Mouse (Mus musculus) midbrain, embryonic 11.5 days (tissue): ENCODE data around the gene Hdc. TPM values are rescaled to one million over a fixed set of nuclear protein-coding genes. Genes with fewer than 3 reads are reported as not detected.
A peak's percentile ranks its signal among the peaks of the same experiment; 100 is the strongest.

Experiments
- ATAC-seq: fragments of 200-750 bp; cut with Nextera tagmentation; 2 replicates; pipeline ENCODE4 v1.8.0; 2017; ENCODE audit warnings: moderate TSS enrichment, moderate library complexity; ENCODE audit not compliant: low FRiP score
- DNase-seq: peaks from one replicate; pipeline ENCODE4 v3.0.0; 2015; ENCODE audit warnings: low spot score; ENCODE audit errors: missing footprints
- H3K27ac ChIP-seq: fragments of 300-500 bp; sonication (generic); 2 replicates; pipeline ENCODE4 v1.5.1; 2014; ENCODE audit warnings: low read depth, low read length
- H3K27me3 ChIP-seq: fragments of 300-500 bp; sonication (generic); 2 replicates; pipeline ENCODE4 v1.6.1; 2014; ENCODE audit warnings: mild to moderate bottlenecking, low read length, moderate library complexity, mixed read lengths; ENCODE audit not compliant: control insufficient read depth, insufficient read depth
- H3K36me3 ChIP-seq: fragments of 300-500 bp; sonication (generic); 2 replicates; pipeline ENCODE4 v1.6.1; 2014; ENCODE audit warnings: mild to moderate bottlenecking, low read length, moderate library complexity, mixed read lengths; ENCODE audit not compliant: control insufficient read depth, insufficient read depth
- H3K4me1 ChIP-seq: fragments of 300-500 bp; sonication (generic); 2 replicates; pipeline ENCODE4 v1.6.1; 2014; ENCODE audit warnings: low read length; ENCODE audit not compliant: control insufficient read depth, insufficient read depth
- H3K4me2 ChIP-seq: fragments of 300-500 bp; sonication (generic); 2 replicates; pipeline ENCODE4 v1.6.1; 2014; ENCODE audit warnings: mild to moderate bottlenecking, moderate library complexity
- H3K4me3 ChIP-seq: fragments of 300-500 bp; sonication (generic); 2 replicates; pipeline ENCODE4 v1.5.1; 2014; ENCODE audit warnings: low read depth, low read length
- H3K9ac ChIP-seq: fragments of 300-500 bp; sonication (generic); 2 replicates; pipeline ENCODE4 v1.6.1; 2014; ENCODE audit warnings: low read length
- H3K9me3 ChIP-seq: fragments of 300-500 bp; sonication (generic); 2 replicates; pipeline ENCODE4 v1.6.1; 2016; ENCODE audit warnings: low read length; ENCODE audit not compliant: control insufficient read depth
- WGBS: fragments of 180-500 bp; shearing (Covaris S2); extraction: QIAGEN DNeasy Blood & Tissue Kit; methylation state at CpG from one replicate; pipeline ENCODE4 v1.1.7; 2014; 5-methylcytosine and 5-hydroxymethylcytosine counted together
- polyA plus RNA-seq: library from polyadenylated mRNA; unstranded; fragments of >200 nt; fragmentation: Nextera tagmentation; extraction: Ambion mirVana; gene quantifications from 2 replicates; pipeline ENCODE4 v1.2.1, GENCODE M21; 2014

Hdc gene
- polyA plus RNA-seq, 1 experiment from 2014 or later: 0.42 TPM

DNA sequence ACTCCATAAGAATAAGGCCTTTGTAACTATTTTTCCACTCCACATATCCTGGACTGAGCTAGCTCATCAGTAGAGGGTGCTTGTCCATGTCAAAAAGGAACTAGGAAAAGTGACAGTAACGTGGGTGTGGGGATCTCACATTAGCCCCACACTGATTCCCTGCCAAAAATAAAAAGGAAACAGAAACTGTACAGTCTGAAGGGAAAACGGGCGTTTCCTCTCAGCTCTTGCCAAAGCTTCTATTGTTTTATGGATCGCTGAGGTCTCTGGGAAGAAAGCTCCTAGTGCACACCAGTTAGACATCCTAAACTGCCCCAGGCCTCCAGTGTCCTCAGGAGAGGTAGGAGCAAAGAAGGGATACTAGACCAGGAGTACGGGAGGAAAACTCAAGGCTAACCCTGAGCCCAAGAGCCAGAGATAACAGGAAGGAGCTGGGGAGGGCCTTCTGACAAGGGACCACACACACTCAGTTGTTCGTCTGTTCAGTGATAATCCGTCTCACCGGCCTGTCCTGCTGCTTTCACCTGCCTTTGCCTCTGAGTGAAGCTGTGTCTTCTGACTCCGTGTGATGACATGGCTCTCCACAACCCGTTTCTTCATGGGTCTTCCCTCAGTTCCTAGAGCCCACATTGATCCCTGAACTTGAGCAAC lies 11.4 kb downstream of the Hdc start:
- 82% methylated on average over 10 of the region's 10 CpGs for WGBS
- H3K4me1 ChIP-seq: no peaks in the 10 kb centered on the region
- no peak overlapping the region for H3K4me3 ChIP-seq
- H3K9me3 ChIP-seq: no peaks in the 10 kb centered on the region
- ATAC-seq: no peak
- H3K27ac ChIP-seq: no peak overlapping the region
- H3K27me3 ChIP-seq: no peaks in the 10 kb centered on the region
- no peaks in the 10 kb centered on the region for H3K36me3 ChIP-seq
- no peak overlapping the region for H3K9ac ChIP-seq
- no peak overlapping the region for H3K4me2 ChIP-seq
- no peak for DNase-seq

DNA sequence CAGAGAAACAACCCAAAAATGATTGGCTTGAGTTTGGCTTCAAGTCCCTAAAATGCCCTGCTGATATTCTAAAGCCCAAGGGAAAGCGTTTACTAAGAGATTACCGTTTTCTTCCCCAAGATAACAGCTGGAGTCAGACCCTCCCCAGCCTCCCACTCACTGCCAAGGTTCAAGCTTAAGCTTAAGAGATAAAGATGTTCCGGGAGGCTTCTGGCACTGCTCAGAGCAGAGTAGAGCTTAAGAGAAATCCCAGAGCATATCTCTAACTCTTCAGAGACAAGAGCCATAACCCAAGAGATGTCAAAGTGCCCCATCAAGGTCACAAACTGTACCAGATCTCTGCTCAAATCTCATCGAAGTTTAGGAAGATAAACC lies 12.4 kb downstream of the Hdc start:
- no peak overlapping the region for H3K4me2 ChIP-seq
- no peak overlapping the region for H3K9ac ChIP-seq
- H3K27ac ChIP-seq: no peak overlapping the region
- H3K4me1 ChIP-seq: no peaks in the 10 kb centered on the region
- 70% methylated on average over 4 of the region's 4 CpGs for WGBS
- DNase-seq (no peak), ATAC-seq (no peak)
- H3K9me3 ChIP-seq: no peaks in the 10 kb centered on the region
- H3K27me3 ChIP-seq: no peaks in the 10 kb centered on the region
- no peaks in the 10 kb centered on the region for H3K36me3 ChIP-seq
- no peak overlapping the region for H3K4me3 ChIP-seq

DNA sequence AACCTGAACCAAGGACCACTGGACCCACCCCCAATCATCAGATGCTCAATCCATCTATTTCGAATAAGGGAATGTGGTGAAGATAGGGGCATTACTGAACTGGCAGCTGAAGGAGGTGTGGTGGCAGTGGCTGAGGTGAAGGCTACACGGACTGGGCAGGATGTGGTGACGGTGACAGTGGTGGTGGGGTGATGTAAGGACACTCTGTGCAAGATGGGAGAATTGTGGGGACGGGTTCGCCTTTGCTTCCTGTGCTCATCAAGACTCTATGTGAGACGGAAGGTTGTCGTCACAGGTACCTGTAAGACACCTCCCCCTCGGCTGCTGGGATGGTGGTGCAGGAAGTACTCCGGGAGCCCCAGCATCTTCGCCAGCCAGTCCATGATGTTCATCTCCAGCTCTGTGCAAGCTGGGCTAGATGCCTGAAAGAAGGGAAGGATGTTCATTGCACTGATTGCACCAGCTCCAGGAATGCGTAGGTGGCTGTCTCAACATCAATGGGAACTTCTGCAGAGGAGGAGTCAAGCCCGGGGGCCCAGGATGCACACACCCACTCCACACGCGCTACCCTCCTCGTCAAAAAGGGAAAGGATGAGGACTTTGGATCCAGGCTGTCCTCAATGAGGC lies 12.9 kb downstream of the Hdc start:
- 90% methylated on average over 15 of the region's 15 CpGs for WGBS

DNA sequence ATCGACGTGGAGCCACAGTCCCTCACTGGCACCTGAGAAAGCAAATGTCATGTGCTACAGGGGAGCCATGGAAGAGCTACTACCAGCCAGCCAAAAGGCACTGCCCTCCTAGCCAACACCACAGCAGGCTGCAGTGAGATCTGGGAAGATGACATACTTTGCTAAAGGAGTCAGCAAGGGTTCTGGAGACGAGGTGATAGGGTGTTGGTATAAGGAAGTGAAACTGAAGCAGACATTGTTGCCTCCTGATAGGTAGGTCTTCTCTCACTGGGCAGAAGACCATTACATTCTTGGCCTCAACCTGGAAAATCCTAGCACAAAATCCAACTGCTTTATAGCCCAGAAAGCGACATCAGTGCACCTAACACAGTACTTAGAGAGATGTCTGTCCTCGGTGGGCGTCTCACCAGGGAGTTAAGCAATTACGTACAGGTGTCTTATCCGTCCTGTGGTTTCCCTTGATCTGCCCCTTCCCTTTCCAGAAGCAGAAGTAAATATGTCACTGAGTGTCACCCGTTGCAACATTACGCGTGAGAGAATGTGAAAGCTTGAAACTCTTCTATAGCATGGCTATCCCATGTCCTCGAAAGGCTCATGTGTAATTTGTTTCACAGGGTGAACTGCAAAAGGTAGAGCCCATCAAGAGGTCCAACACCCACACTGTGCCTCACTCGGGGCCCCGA lies 17.0 kb downstream of the Hdc start:
- Histone ChIP-seq H3K9me3 (no peaks in the 10 kb centered on the region), H3K4me3 (no peak overlapping the region), H3K9ac (no peak overlapping the region), H3K27me3 (no peaks in the 10 kb centered on the region), H3K27ac (no peak overlapping the region), H3K36me3 (no peaks in the 10 kb centered on the region), H3K4me1 (no peaks in the 10 kb centered on the region), H3K4me2 (no peak overlapping the region)
- WGBS: 89% methylated on average over 14 of the region's 14 CpGs
- DNase-seq: no peak
- no peak for ATAC-seq

More for the DNA sequence above, 12.9 kb downstream of the Hdc start:
- no peak for DNase-seq
- Histone ChIP-seq H3K4me2 (no peak overlapping the region), H3K9me3 (no peaks in the 10 kb centered on the region), H3K9ac (no peak overlapping the region), H3K27ac (no peak overlapping the region), H3K27me3 (no peaks in the 10 kb centered on the region), H3K36me3 (no peaks in the 10 kb centered on the region), H3K4me3 (no peak overlapping the region), H3K4me1 (no peaks in the 10 kb centered on the region)
- ATAC-seq: no peak

DNA sequence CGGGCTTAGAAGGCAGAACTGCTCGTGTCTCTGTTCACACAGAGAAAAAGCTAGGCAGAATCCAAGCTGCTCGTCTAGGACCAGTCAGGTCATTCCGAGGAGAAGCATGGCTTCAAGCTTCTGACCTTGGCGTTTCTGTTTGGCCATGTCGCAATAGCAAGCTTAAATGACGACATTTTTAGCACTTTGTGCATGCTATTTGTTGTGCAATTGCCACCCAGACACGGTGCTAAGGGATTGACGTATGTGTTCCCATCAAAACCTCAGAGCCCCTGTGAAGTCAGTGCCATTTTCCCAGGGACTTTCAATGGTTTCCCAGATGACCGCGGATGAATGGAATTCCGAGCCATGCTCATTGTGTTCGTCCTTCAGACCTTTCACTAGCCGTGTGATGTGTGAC lies 18.6 kb downstream of the Hdc start:
- WGBS: 85% methylated on average over 14 of the region's 14 CpGs

DNA sequence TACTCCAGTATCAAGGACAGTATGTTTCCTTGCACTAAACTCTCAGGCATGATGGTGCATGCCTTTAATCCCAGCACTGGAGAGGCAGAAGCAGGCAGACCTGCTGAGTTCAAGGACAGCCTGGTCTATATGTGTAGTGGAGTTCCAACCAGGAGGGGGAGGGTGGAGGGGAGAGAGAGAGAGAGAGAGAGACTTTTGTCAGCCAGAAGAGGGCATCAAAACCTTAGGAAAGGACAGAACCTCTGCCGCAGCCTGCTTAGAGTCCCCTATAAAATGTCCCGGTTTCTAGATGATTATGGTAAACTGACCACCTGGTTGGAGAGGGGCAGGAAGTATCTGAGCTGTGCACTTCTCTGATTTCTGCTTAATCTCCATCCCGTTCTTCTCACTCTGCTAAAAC lies 20.1 kb downstream of the Hdc start:
- DNase-seq: no peak
- H3K36me3 ChIP-seq: no peaks in the 10 kb centered on the region
- no peak overlapping the region for H3K4me3 ChIP-seq
- H3K27me3 ChIP-seq: no peaks in the 10 kb centered on the region
- no peaks in the 10 kb centered on the region for H3K9me3 ChIP-seq
- no peak overlapping the region for H3K27ac ChIP-seq
- peak; percentile 19; the same call in 1 of the 2 replicates for ATAC-seq
- no peak overlapping the region for H3K4me2 ChIP-seq
- H3K9ac ChIP-seq: no peak overlapping the region
- 17% methylated on average over 3 of the region's 3 CpGs for WGBS
- H3K4me1 ChIP-seq: no peaks in the 10 kb centered on the region

More for the DNA sequence above, 18.6 kb downstream of the Hdc start:
- Histone ChIP-seq H3K4me1 (no peaks in the 10 kb centered on the region), H3K4me2 (no peak overlapping the region), H3K27me3 (no peaks in the 10 kb centered on the region), H3K36me3 (no peaks in the 10 kb centered on the region), H3K4me3 (no peak overlapping the region), H3K9me3 (no peaks in the 10 kb centered on the region), H3K27ac (no peak overlapping the region), H3K9ac (no peak overlapping the region)
- DNase-seq (no peak), ATAC-seq (no peak)

DNA sequence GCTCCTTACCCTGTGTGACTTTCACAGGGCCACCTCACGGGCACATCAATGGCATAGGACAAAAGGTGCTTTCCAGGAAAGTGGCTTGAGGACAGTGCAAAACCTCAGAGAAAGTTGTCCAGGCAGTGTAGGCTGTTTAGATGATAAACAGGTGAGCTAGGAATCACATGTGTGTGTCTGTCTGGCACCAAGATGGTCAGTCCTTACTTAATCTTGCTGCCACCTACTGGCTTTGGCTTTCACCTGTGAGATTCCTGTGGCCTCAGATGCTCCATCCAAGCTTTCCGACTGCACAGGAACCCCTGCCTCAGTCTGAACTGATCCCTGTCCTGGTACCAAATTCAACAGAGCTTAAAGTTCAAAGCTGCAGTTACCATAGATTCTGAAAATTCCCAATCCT lies 20.7 kb downstream of the Hdc start:
- no peak overlapping the region for H3K9ac ChIP-seq
- 52% methylated on average over 2 of the region's 2 CpGs for WGBS
- H3K27me3 ChIP-seq: no peaks in the 10 kb centered on the region
- H3K4me3 ChIP-seq: no peak overlapping the region
- H3K4me2 ChIP-seq: no peak overlapping the region
- no peaks in the 10 kb centered on the region for H3K9me3 ChIP-seq
- DNase-seq (no peak), ATAC-seq (no peak)
- H3K36me3 ChIP-seq: no peaks in the 10 kb centered on the region
- no peak overlapping the region for H3K27ac ChIP-seq
- no peaks in the 10 kb centered on the region for H3K4me1 ChIP-seq

DNA sequence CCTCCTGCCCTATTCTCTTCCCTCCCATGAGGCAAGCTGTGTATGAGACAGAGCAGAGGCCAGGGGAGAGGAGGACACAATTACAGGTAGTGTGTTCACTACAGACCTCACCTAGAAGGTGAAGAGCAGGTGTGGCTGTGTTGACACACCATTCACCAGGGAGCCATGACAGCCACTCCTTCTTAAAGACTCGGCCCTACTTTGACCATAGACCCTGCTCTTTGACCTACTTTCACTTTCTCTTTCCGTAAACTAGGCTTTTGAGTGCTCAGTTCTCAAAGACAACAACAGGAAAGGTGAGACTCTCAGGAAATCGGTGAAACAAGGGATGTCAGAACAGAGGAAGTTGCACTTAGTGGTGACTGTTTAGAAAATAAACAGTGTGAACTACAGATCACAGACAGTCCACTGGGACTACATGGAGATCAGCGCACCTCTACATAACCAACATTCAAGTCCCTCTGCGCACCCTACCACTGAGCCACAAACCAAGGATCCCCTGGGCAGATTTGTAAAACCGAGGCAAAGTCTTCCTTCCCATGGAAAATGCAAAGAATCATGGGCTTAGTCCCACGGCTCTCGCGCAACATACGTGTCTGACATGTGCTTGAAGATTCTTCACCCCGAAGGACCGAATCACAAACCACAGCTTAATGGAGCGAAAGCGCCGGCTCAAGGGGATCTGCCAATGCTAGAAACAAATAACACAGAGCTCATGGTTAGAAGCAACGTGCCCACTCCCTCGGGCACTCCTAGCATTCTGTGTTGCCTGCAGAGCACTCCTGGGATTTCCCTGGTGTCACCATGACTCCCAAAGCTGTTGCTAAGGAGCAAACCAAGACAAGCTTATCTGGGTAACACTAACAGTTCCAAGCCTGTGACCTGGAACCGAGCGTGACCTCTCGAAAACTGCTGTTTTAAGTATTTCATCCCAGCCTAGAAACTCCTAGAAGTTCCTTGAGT lies 21.5 kb downstream of the Hdc start:
- no peaks in the 10 kb centered on the region for H3K4me1 ChIP-seq
- H3K27ac ChIP-seq: no peak overlapping the region
- no peak overlapping the region for H3K9ac ChIP-seq
- H3K4me3 ChIP-seq: no peak overlapping the region
- H3K27me3 ChIP-seq: no peaks in the 10 kb centered on the region
- DNase-seq (no peak), ATAC-seq (no peak)
- H3K36me3 ChIP-seq: no peaks in the 10 kb centered on the region
- 80% methylated on average over 20 of the region's 20 CpGs for WGBS
- no peak overlapping the region for H3K4me2 ChIP-seq
- no peaks in the 10 kb centered on the region for H3K9me3 ChIP-seq
